Mouse (Mus musculus): ENCODE data around the gene Crybg2. TPM values are rescaled to one million over a fixed set of nuclear protein-coding genes. Genes with fewer than 3 reads are reported as not detected.

Gene Crybg2
- total RNA-seq, 4 experiments from 2014 or later = not detected

GRCm38 (mm10) chr4:134120916-134121315, 60.3 kb downstream of the Crybg2 start:
- no peak for DNase-seq

GRCm38 (mm10) chr4:134121571-134121970, 61.0 kb downstream of the Crybg2 start:
- DNase-seq = no peak

- no peak for DNase-seq
These were observed 61.7 kb downstream of the Crybg2 start for GRCm38 (mm10) chr4:134122281-134122680.

- DNase-seq = no peak
These were observed 62.5 kb downstream of the Crybg2 start for GRCm38 (mm10) chr4:134123147-134123546.

- DNase-seq = peak; percentile 77
These were observed 63.3 kb downstream of the Crybg2 start for GRCm38 (mm10) chr4:134123680-134124551.

- no peak for DNase-seq
These were observed 64.9 kb downstream of the Crybg2 start for GRCm38 (mm10) chr4:134125383-134126060.

GRCm38 (mm10) chr4:134126300-134127120, 65.9 kb downstream of the Crybg2 start:
- no peak for DNase-seq

- DNase-seq = no peak
These were observed 66.5 kb downstream of the Crybg2 start for GRCm38 (mm10) chr4:134127121-134127455.

- no peak for DNase-seq
These were observed 67.2 kb downstream of the Crybg2 start for GRCm38 (mm10) chr4:134127793-134128192.

GRCm38 (mm10) chr4:134128221-134128982, 67.8 kb downstream of the Crybg2 start, which contains the start of gene Sh3bgrl3:
Gene Sh3bgrl3 (minus strand): TSS chr4:134128789.
- DNase-seq = peak; percentile 80

GRCm38 (mm10) chr4:134128983-134129362, 68.4 kb downstream of the Crybg2 start:
- no peak for DNase-seq

GRCm38 (mm10) chr4:134129482-134129881, 68.9 kb downstream of the Crybg2 start:
- no peak for DNase-seq

GRCm38 (mm10) chr4:134132117-134132516, 71.5 kb downstream of the Crybg2 start:
- DNase-seq = no peak

GRCm38 (mm10) chr4:134132519-134133095, 72.0 kb downstream of the Crybg2 start:
- no peak for DNase-seq

- no peak for DNase-seq
These were observed 75.8 kb downstream of the Crybg2 start for GRCm38 (mm10) chr4:134136280-134136926.

- DNase-seq = no peak
These were observed 78.2 kb downstream of the Crybg2 start for GRCm38 (mm10) chr4:134138857-134139256.

Other genes with a start within 250 kb of the Crybg2 start
- gene Rps6ka1, start 173.0 kb upstream of the Crybg2 start, total RNA-seq (2022) = 10 to 100 TPM; 16.4 to 25.7 (median 22.8) TPM
- gene Hmgn2, start 92.2 kb upstream of the Crybg2 start, total RNA-seq (2022) = 100 to 1,000 TPM; 127 to 139 (median 136) TPM
- 10 to 100 TPM; 48.8 to 57.7 (median 57.0) TPM for gene Dhdds, start 59.9 kb upstream of the Crybg2 start, total RNA-seq (2022)
- gene Lin28a, start 42.0 kb upstream of the Crybg2 start, total RNA-seq (2022) = not detected
- gene Zfp683, start 7.0 kb upstream of the Crybg2 start, total RNA-seq (2022) = under 1 TPM in 1 of 4 experiments, not detected in 3; 0.40 TPM
- 10 to 100 TPM; 13.4 to 23.4 (median 19.6) TPM for gene Cd52, start 34.3 kb downstream of the Crybg2 start, total RNA-seq (2022)
- 10 to 100 TPM in 2 of 4 experiments, 1 to 10 TPM in 2; 6.0 to 21.7 (median 13.2) TPM for gene Ubxn11, start 41.8 kb downstream of the Crybg2 start, total RNA-seq (2022)
- gene Sh3bgrl3, start 68.0 kb downstream of the Crybg2 start, total RNA-seq (2022) = 100 to 1,000 TPM in 2 of 4 experiments, 10 to 100 TPM in 2; 81.0 to 121 (median 98.4) TPM
- gene Cep85, start 126.3 kb downstream of the Crybg2 start, total RNA-seq (2022) = 10 to 100 TPM; 11.4 to 31.1 (median 21.4) TPM
- not detected for gene Gm7534, start 142.2 kb downstream of the Crybg2 start, total RNA-seq (2022)
- not detected for gene Catsper4, start 166.6 kb downstream of the Crybg2 start, total RNA-seq (2022)
- under 1 TPM; 0.17 to 0.65 (median 0.46) TPM for gene Cnksr1, start 177.6 kb downstream of the Crybg2 start, total RNA-seq (2022)
- gene E130218I03Rik, start 182.8 kb downstream of the Crybg2 start, total RNA-seq (2022) = not detected
- gene Zfp593, start 184.8 kb downstream of the Crybg2 start, total RNA-seq (2022) = 10 to 100 TPM; 10.4 to 11.6 (median 11.6) TPM
- not detected for gene Gm30191, start 186.1 kb downstream of the Crybg2 start, total RNA-seq (2022)
- 10 to 100 TPM in 2 of 4 experiments, 1 to 10 TPM in 2; 9.5 to 12.5 (median 10.1) TPM for gene Grrp1, start 193.3 kb downstream of the Crybg2 start, total RNA-seq (2022)
- gene Pdik1l, start 227.1 kb downstream of the Crybg2 start, total RNA-seq (2022) = 10 to 100 TPM; 13.0 to 20.0 (median 15.5) TPM